Comparison of ENCODE assay signal across 9 mouse cellular contexts in the genomic region with DNA sequence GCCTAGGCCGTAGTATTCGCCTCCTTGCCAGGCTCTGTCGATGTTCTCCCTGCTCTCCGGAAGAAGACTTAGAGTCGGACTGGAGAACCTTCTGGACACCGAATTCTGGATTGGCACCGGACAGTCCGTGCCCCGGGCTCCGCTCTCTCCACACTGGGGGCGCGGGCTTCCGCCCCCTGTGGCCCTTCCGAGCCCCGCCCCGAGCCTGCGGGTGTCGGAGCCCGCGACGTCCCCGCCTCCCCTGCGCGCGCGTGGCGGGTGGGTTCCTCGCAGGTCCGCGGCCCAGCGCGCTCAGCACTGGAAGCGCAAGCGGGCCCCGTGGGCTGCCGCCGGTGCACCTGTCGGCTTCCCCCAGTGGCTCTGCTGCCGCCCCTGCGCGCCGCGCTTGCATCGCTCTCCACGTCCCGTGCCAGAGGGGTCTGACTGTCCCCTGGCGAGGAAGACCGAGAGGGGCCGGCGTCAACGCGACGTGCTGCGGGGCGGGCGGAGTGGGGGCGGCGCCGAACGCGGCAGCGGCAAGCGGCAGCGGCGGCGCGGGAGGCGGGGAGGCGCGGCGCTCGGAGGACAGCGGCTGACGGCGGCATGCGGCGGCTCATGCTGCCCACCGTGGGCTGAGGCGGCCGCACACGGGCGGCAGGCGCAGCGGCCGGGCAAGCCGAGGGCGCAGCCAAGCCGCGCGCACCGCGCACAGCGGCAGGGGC. TPM values are rescaled to one million over a fixed set of nuclear protein-coding genes. Genes with fewer than 3 reads are reported as not detected.
DNase-seq lines count a peak whose midpoint lies in the region; ATAC-seq and TF ChIP-seq lines count a peak whose summit lies in the region.
"Had no signal": no experiment of that assay in that cellular context is flagged by ENCODE, and none has a peak within 500 bp of the region (broad histone marks: within the 10 kb centered on the region; RNA-seq: fewer than 3 reads in every experiment).

No protein-coding gene starts in this region.

- H3K4me1 ChIP-seq in brown adipose tissue, adult 24 weeks (ENCODE audit: control insufficient read depth, insufficient read depth, insufficient read length, low read length): peaks cover 2% of the 10 kb centered on the region; the same call in 1 of the 2 replicates
- H3K4me1 ChIP-seq in forebrain, embryonic 14.5 days (ENCODE audit: control insufficient read depth, insufficient read depth, low read length): peaks cover 26% of the 10 kb centered on the region
- H3K4me1 ChIP-seq in hindbrain, embryonic 16.5 days (ENCODE audit: control insufficient read depth, insufficient read depth, low read depth, low read length): peaks cover 34% of the 10 kb centered on the region

- H3ac ChIP-seq in myocyte (ENCODE audit: control insufficient read depth, insufficient read length): no peak overlapping the region

- peak; percentile 61 for ATAC-seq in forebrain, embryonic 14.5 days
- ATAC-seq in hindbrain, embryonic 16.5 days: peak; percentile 69

- intact Hi-C loops in left cerebral cortex, postnatal 36 days (cut with DNase I): loop anchor here (2.0 to 5.0 kb wide), 2 partner anchors 38 to 47 kb away; no protein-coding TSS in a partner anchor

- under 1% methylated on average over 70 of the region's 93 CpGs for WGBS in forebrain, embryonic 14.5 days
- WGBS in hindbrain, embryonic 16.5 days: under 1% methylated on average over 76 of the region's 93 CpGs

- peaks cover 29% of the 10 kb centered on the region for H3K36me3 ChIP-seq in forebrain, embryonic 14.5 days (ENCODE audit: control insufficient read depth, insufficient read depth, low read length)
- H3K36me3 ChIP-seq in hindbrain, embryonic 16.5 days (ENCODE audit: control insufficient read depth, insufficient read depth, low read length): no peaks in the 10 kb centered on the region
- H3K36me3 ChIP-seq in myocyte (ENCODE audit: control insufficient read depth, insufficient read depth): no peaks in the 10 kb centered on the region

- no peak overlapping the region for H3K27ac ChIP-seq in brown adipose tissue, adult 24 weeks (replicated peaks; ENCODE audit: low read depth, low read length)
- H3K27ac ChIP-seq in forebrain, embryonic 14.5 days (ENCODE audit: low read depth, low read length): peak overlapping the region; percentile 82
- peak overlapping the region; percentile 96 for H3K27ac ChIP-seq in hindbrain, embryonic 16.5 days (ENCODE audit: low read depth, low read length)

- no peaks in the 10 kb centered on the region for H3K27me3 ChIP-seq in forebrain, embryonic 14.5 days (replicated peaks; ENCODE audit: control insufficient read depth, insufficient read depth, low read length)
- no peaks in the 10 kb centered on the region for H3K27me3 ChIP-seq in hindbrain, embryonic 16.5 days (replicated peaks; ENCODE audit: control insufficient read depth, insufficient read depth, low read length)
- H3K27me3 ChIP-seq in myocyte (ENCODE audit: control insufficient read depth, insufficient read depth, insufficient read length): no peaks in the 10 kb centered on the region
- H3K27me3 ChIP-seq: CH12.LX had no signal

- H3K4me3 ChIP-seq in brown adipose tissue, adult 24 weeks (ENCODE audit: insufficient read depth, low read depth, low read length): peak overlapping the region; percentile 64
- peak overlapping the region; percentile 76 for H3K4me3 ChIP-seq in forebrain, embryonic 14.5 days (ENCODE audit: low read depth, low read length)
- H3K4me3 ChIP-seq in hindbrain, embryonic 16.5 days (ENCODE audit: low read length): peak overlapping the region; percentile 82
- no peak overlapping the region for H3K4me3 ChIP-seq in myocyte

- TF ChIP-seq POLR2A in myocyte (IDR thresholded peaks at IDR 0.05; ENCODE audit: insufficient read length, low read depth): no peak

- H3K9ac ChIP-seq in forebrain, embryonic 14.5 days (ENCODE audit: low read length): peak overlapping the region; percentile 79
- H3K9ac ChIP-seq in hindbrain, embryonic 16.5 days (ENCODE audit: low read depth, low read length): peak overlapping the region; percentile 89

- peak overlapping the region; percentile 99 for H3K4me2 ChIP-seq in forebrain, embryonic 14.5 days (ENCODE audit: low read length)
- peak overlapping the region; percentile 88 for H3K4me2 ChIP-seq in hindbrain, embryonic 16.5 days (ENCODE audit: low read length)
- H3K4me2 ChIP-seq in myocyte (ENCODE audit: low read depth): no peak overlapping the region

- H3K9me3 ChIP-seq in forebrain, embryonic 14.5 days (replicated peaks; ENCODE audit: control insufficient read depth, low read length): no peaks in the 10 kb centered on the region
- no peaks in the 10 kb centered on the region for H3K9me3 ChIP-seq in hindbrain, embryonic 16.5 days (ENCODE audit: control insufficient read depth, low read length)

- H3K79me2 ChIP-seq in myocyte (ENCODE audit: control insufficient read depth, insufficient read depth): no peaks in the 10 kb centered on the region

- peak; percentile 15 to 17 for DNase-seq in heart, adult 18-20 months
- no peak for DNase-seq in heart, adult 8-10 months (ENCODE audit: low spot score)
- peak; percentile 73 for DNase-seq in forebrain, embryonic 14.5 days (ENCODE audit: low spot score)
- DNase-seq in left cerebral cortex, postnatal 36 days (ENCODE audit: low spot score in 2 of 2): peak; percentile 84 to 87
- peak; percentile 68 for DNase-seq in testis, postnatal 10 days (ENCODE audit: low spot score)

TF ChIP-seq in myocyte, 11 proteins besides CTCF, POLR2A, EP300 and RAD21:
- TF ChIP-seq TCF12 (IDR thresholded peaks at IDR 0.05; ENCODE audit: insufficient read depth, poor library complexity, severe bottlenecking) (no peak), POLR2AphosphoS2 (IDR thresholded peaks at IDR 0.05; ENCODE audit: insufficient read length, low read depth) (peak; percentile 46), MYOG (IDR thresholded peaks at IDR 0.05; ENCODE audit: control insufficient read depth in 1 of 3, insufficient read depth in 1 of 3, insufficient read length in 2 of 3, low read depth in 2 of 3) (peak in 2 of 3 experiments; percentile 23 to 32), MYOD1 (IDR thresholded peaks at IDR 0.05; ENCODE audit: control insufficient read depth in 1 of 3, insufficient read length in 2 of 3, low read depth in 2 of 3) (peak in 1 of 3 experiments; percentile 39)

RNA-seq across cellular contexts. Expression of gene Cspg5, which starts 1.5 kb away (rescaled TPM):
- under 1 TPM in 1 of 2 experiments, not detected in 1; 0.39 TPM for total RNA-seq in heart, adult 18-20 months (2021)
- under 1 TPM; 0.12 to 0.41 (median 0.19) TPM for total RNA-seq in heart, adult 8-10 months (2022)
- polyA plus RNA-seq in brown adipose tissue, adult 24 weeks (2012; ENCODE audit: insufficient read depth, insufficient read length, missing spikeins): 0.92 and 1.1 TPM in 2 replicates
- 49.3 and 64.2 TPM in 2 replicates for polyA plus RNA-seq in forebrain, embryonic 14.5 days (2014; fragmentation: Nextera tagmentation; extraction: Ambion mirVana)
- polyA plus RNA-seq in hindbrain, embryonic 16.5 days (2015; fragmentation: Nextera tagmentation; extraction: Ambion mirVana): 207 and 212 TPM in 2 replicates
- 100 to 1,000 TPM; 363 to 430 TPM for total RNA-seq in left cerebral cortex, postnatal 36 days (2021)
- 0.24 TPM for polyA plus RNA-seq in myocyte (2012; fragmentation: generic; extraction: Trizol)

RNA-seq across cellular contexts. Expression of gene Elp6, which starts 59.9 kb away (rescaled TPM):
- total RNA-seq in heart, adult 18-20 months (2021): 1 to 10 TPM; 1.8 to 2.7 TPM
- 1 to 10 TPM; 2.6 to 3.3 (median 3.1) TPM for total RNA-seq in heart, adult 8-10 months (2022)
- polyA plus RNA-seq in brown adipose tissue, adult 24 weeks (2012; ENCODE audit: insufficient read depth, insufficient read length, missing spikeins): 4.9 and 6.4 TPM in 2 replicates
- 35.4 and 37.0 TPM in 2 replicates for polyA plus RNA-seq in forebrain, embryonic 14.5 days (2014; fragmentation: Nextera tagmentation; extraction: Ambion mirVana)
- 39.0 and 40.2 TPM in 2 replicates for polyA plus RNA-seq in hindbrain, embryonic 16.5 days (2015; fragmentation: Nextera tagmentation; extraction: Ambion mirVana)
- total RNA-seq in left cerebral cortex, postnatal 36 days (2021): 10 to 100 TPM; 11.1 to 12.7 TPM
- 11.9 TPM for polyA plus RNA-seq in myocyte (2012; fragmentation: generic; extraction: Trizol)

Comparison
In these comparisons a context has a peak if more than half of its experiments do, and no peak if none do; other contexts are left out.
1. RNA of gene Cspg5, which starts 1.5 kb away (polyA plus RNA-seq): 207 to 212 TPM in hindbrain, embryonic 16.5 days and 49.3 to 64.2 TPM in forebrain, embryonic 14.5 days; 0.92 to 1.1 TPM in brown adipose tissue, adult 24 weeks and 0.24 TPM in myocyte (single experiment); every median in the first group is over 10 times any median in the second.